Mouse (Mus musculus): ENCODE measurements at regions not wholly inside any gene's neighbourhood (a gene's known extent, or its start where the extent isn't known, plus 50 kb on each side); places are given as distances from the start of the nearest gene placed in this dataset.

DNA sequence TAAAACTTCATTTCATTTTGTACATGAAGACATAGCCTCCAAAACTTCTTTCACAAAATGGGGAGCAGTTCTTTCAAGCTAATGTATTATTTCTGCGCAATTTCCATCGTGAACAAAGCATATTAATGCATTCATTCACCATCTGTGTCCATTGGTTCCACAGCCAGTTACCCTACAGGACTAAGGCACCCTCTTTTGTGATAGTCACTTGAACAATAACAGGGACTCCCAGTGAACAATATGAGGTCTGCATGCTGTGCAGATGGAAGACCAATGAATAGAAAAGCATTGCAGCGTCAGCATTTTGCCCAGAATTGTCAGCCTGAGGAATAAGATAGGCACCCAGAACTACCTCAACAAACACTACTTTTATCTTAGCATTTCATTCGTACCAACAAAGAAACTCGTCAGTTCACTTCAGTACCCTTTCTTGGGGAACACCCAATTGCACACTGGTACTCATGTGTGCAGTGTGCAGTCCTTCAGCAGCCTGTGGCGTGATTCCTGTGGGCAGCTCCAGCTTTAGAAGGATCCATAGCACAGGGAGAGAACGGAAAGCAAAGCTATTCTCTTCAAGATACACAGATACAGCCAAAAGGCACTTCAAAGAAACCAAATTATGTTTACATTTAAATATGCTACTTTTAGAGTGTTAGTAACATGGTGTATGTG, 476.2 kb upstream of the Nr3c2 start:
- Histone ChIP-seq H3K36me3 (no peaks in the 10 kb centered on the region), H3K27ac (replicated peaks) (no peak overlapping the region), H3K4me3 (no peak overlapping the region), H3K9ac (no peak overlapping the region), H3K27me3 (no peaks in the 10 kb centered on the region), H3K4me2 (no peak overlapping the region), H3K9me3 (no peaks in the 10 kb centered on the region), H3K4me1 (replicated peaks) (no peaks in the 10 kb centered on the region)
- 49% methylated on average over 7 of the region's 7 CpGs for WGBS
- no peak for ATAC-seq (ENCODE audit: low FRiP score, low read depth)

DNA sequence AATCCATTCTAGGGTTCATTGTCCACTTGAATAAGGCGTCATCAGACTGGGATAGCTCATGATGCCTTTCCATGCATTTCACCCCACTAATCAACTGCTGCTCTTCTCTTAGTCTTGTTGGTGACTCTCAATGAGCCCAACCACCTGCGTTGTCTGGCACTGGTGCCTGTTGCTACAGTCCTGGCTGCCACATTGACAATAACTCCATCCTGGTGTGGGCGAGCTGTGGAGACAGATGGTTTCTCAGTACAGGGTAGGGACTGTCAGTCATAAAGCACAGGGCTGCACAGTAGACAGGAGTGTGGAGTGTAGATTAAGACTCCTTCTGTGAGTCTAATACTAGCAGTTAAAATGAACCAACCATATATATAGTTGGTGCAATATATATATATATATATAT, 469.4 kb upstream of the Nr3c2 start:
- H3K27me3 ChIP-seq, result no peaks in the 10 kb centered on the region
- no peaks in the 10 kb centered on the region for H3K9me3 ChIP-seq
- H3K4me2 ChIP-seq, result no peak overlapping the region
- no peak overlapping the region for H3K4me3 ChIP-seq
- ATAC-seq (ENCODE audit: low FRiP score, low read depth), result no peak
- H3K36me3 ChIP-seq, result no peaks in the 10 kb centered on the region
- H3K27ac ChIP-seq (replicated peaks), result no peak overlapping the region
- H3K9ac ChIP-seq, result no peak overlapping the region
- 89% methylated on average over 3 of the region's 3 CpGs for WGBS
- no peaks in the 10 kb centered on the region for H3K4me1 ChIP-seq (replicated peaks)

DNA sequence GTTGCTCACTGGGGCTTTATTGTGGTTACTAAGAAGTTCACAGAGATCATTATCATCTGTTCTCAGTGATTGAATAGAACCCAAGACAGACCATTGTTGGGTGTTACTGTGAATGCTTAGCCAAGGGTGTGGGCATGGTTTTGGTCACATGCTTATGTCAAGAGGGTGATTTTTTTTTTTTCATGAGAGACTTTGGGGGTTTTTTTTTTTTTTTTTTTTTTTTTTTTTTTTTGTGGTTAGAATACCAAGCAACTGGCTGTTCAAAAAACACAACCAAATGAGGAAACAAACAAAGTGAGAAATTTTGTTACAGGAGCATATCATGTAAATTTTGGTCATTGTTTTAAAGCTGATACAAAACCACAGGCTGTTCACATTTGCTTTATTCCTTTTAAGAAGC, 466.4 kb upstream of the Nr3c2 start:
- no peak for ATAC-seq (ENCODE audit: low FRiP score, low read depth)
- no peak overlapping the region for H3K9ac ChIP-seq

DNA sequence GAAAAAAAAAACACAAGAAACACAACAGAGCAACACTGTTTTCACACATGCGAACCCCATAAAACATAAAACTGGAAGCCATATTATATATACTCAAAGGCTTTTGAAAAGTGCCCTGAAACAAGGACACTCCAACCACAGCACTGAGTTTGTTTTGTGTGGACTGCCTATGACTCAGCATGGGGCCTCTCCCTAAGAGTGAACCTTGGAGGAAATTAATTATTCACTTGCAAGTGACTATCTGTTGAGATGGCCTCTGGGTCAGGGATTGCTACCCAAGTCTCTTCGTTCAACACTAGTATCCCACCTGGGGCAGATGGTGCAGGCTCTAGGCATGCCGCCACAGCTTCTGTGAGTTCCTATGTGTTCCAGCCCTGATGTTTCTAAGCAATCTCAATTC, 461.3 kb upstream of the Nr3c2 start:
- Histone ChIP-seq H3K4me1 (replicated peaks) (no peaks in the 10 kb centered on the region), H3K27me3 (no peaks in the 10 kb centered on the region), H3K9me3 (no peaks in the 10 kb centered on the region), H3K4me3 (no peak overlapping the region), H3K9ac (no peak overlapping the region), H3K27ac (replicated peaks) (no peak overlapping the region), H3K36me3 (no peaks in the 10 kb centered on the region), H3K4me2 (no peak overlapping the region)
- no peak for ATAC-seq (ENCODE audit: low FRiP score, low read depth)
- 87% methylated on average over 3 of the region's 3 CpGs for WGBS

More for the DNA sequence above, 466.4 kb upstream of the Nr3c2 start:
- no peaks in the 10 kb centered on the region for H3K36me3 ChIP-seq
- no peaks in the 10 kb centered on the region for H3K27me3 ChIP-seq
- H3K4me3 ChIP-seq, result no peak overlapping the region
- H3K4me2 ChIP-seq, result no peak overlapping the region
- no peaks in the 10 kb centered on the region for H3K9me3 ChIP-seq
- H3K27ac ChIP-seq (replicated peaks), result no peak overlapping the region
- H3K4me1 ChIP-seq (replicated peaks), result no peaks in the 10 kb centered on the region

DNA sequence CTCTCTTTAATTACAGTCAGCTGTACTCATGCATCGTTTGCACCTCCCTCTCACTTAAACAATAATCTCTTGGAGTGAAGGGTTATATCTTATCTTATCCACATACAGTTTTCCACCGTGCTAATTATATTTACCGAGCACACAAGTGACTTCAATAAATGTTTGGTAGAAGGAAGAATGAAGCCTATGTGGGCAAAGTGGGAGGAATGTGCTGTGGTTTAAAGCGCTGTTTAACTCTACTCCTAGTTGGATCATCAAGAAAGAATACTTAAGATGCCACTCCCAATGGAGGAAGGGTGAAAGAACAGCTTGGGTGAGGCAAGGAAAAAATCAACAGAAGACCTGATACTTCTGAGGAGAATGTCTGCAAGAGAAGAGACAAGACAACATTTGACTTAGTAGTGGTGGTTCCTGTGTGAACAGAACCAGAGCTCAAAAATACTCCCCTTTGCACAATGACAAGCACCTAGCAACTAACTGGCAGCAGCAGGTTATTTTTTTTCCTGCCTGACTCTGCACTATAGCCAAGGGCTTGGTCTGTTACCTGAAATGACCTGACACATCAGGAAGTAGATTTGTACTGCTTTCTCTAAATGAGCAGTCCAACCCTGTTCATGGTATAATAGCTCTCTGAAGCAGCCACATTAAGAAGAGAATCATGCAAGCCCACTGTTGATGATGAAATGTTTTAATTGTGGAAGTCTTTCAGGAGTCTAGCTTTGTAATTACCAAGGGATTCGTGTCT, 424.6 kb upstream of the Nr3c2 start:
- no peaks in the 10 kb centered on the region for H3K9me3 ChIP-seq
- H3K36me3 ChIP-seq, result no peaks in the 10 kb centered on the region
- H3K4me3 ChIP-seq, result no peak overlapping the region
- H3K27ac ChIP-seq (replicated peaks), result no peak overlapping the region
- H3K4me1 ChIP-seq (replicated peaks), result no peaks in the 10 kb centered on the region
- H3K9ac ChIP-seq, result no peak overlapping the region
- ATAC-seq (ENCODE audit: low FRiP score, low read depth), result no peak
- H3K27me3 ChIP-seq, result no peaks in the 10 kb centered on the region
- H3K4me2 ChIP-seq, result no peak overlapping the region
- 84% methylated on average over 5 of the region's 5 CpGs for WGBS

DNA sequence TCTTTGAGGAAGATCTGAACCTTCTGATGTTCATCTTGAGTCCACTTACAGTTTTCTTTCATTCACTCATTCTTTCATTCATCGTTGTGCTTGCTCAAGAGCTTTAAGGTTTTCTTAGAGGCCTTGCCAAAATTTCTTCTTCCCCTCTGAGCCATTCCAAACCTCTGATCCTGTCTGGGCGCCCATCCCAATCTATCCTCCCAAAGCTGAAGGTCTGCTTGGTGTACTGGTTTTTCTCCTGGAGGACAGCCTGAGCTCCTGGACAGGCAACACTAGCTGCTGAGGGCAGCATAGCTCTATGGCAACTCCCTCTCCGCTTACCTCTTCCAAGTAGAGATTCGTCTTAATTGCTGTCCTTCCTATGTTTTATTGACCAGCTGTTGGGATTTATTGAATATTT, 420.3 kb upstream of the Nr3c2 start:
- no peaks in the 10 kb centered on the region for H3K27me3 ChIP-seq
- H3K4me3 ChIP-seq, result no peak overlapping the region
- no peak overlapping the region for H3K27ac ChIP-seq (replicated peaks)
- H3K4me1 ChIP-seq (replicated peaks), result no peaks in the 10 kb centered on the region
- H3K36me3 ChIP-seq, result no peaks in the 10 kb centered on the region
- H3K4me2 ChIP-seq, result no peak overlapping the region
- ATAC-seq (ENCODE audit: low FRiP score, low read depth), result no peak
- WGBS, result 94% methylated on average over 4 of the region's 4 CpGs
- no peak overlapping the region for H3K9ac ChIP-seq
- no peaks in the 10 kb centered on the region for H3K9me3 ChIP-seq

DNA sequence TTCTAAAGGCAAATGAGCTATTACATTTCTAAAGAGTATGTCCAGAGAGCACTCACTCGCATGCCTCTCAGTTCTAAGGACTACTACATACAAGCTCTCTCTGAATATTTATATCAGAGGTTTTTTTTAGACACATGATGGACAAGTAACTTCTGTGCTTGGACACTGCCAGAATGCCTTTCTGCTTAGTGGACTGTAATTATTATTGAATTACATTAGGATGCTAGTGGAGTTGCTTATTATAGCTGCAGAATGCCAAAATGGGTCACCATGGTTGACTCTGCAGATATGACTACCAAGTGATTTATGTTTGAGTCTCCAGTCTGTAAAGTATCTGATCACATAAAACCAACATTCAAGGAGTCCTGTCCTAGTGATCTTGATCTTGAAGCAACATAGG, 395.6 kb upstream of the Nr3c2 start:
- H3K9ac ChIP-seq, result no peak overlapping the region
- no peak overlapping the region for H3K27ac ChIP-seq (replicated peaks)
- H3K4me3 ChIP-seq, result no peak overlapping the region
- H3K36me3 ChIP-seq, result no peaks in the 10 kb centered on the region
- no peaks in the 10 kb centered on the region for H3K4me1 ChIP-seq (replicated peaks)
- 91% methylated on average over 1 of the region's 1 CpGs for WGBS
- H3K4me2 ChIP-seq, result no peak overlapping the region
- H3K9me3 ChIP-seq, result no peaks in the 10 kb centered on the region
- no peaks in the 10 kb centered on the region for H3K27me3 ChIP-seq
- ATAC-seq (ENCODE audit: low FRiP score, low read depth), result no peak

DNA sequence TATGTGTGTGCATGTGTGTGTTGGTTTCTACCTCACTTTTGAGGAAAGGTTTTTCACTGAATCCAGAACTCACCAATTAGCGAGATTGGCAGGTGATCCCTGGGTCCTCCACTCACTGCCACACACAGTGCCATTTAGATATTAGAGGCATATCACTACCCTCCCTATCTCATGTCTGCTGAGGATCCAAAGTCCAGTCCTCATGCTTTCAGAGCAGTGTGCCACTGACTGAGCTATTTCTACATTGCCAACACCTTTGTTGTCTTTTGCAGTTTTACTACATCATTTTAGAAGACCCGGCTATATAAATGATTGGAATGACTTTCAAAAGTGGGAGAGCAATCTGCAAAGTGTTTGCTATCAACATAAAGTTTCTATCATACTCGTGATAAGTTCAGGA, 392.0 kb upstream of the Nr3c2 start:
- Histone ChIP-seq H3K27me3 (no peaks in the 10 kb centered on the region), H3K36me3 (no peaks in the 10 kb centered on the region), H3K4me3 (no peak overlapping the region), H3K9ac (no peak overlapping the region), H3K27ac (replicated peaks) (no peak overlapping the region), H3K4me1 (replicated peaks) (no peaks in the 10 kb centered on the region), H3K9me3 (no peaks in the 10 kb centered on the region), H3K4me2 (no peak overlapping the region)
- WGBS, result 93% methylated on average over 3 of the region's 3 CpGs
- ATAC-seq (ENCODE audit: low FRiP score, low read depth), result no peak

DNA sequence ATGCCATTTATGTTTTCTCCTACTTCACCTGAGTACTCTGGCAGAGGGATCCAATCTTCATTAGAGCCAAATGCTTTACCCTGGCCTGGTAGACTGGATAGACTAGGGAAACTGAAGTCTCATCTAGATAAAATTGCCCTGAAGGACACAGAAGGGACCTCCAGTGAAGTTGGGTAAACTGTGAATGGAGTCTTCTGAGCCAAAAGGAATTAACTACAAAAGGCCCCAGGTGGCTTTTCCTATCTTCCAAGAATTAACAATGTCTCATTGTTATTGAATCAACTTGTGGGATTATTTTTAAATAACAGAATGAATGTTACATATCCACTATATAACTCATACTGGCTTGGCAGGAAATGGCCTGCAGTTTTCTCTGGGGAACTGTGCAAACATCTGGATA, 390.0 kb upstream of the Nr3c2 start:
- Histone ChIP-seq H3K4me2 (no peak overlapping the region), H3K36me3 (no peaks in the 10 kb centered on the region), H3K9me3 (no peaks in the 10 kb centered on the region), H3K4me3 (no peak overlapping the region), H3K4me1 (replicated peaks) (no peaks in the 10 kb centered on the region), H3K9ac (no peak overlapping the region), H3K27ac (replicated peaks) (no peak overlapping the region), H3K27me3 (no peaks in the 10 kb centered on the region)
- no peak for ATAC-seq (ENCODE audit: low FRiP score, low read depth)

DNA sequence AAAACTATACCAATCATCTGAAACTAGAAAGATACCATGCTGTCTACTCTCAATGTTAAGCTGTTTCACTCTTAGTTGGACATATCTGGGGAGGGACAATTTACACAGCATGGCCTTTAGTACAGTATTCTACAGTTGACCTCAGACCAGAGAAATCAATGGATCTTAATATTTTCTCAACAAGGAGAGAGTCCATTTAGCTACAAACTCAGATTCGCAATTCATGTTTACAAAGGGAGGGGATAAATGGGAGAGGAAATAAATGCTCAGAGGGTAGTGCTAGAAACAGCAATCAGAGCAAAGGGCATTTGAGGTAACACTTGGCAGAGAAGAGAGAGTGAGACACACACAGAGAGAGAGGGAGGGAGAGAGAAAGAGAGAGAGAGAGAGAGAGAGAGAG, 385.1 kb upstream of the Nr3c2 start:
- Histone ChIP-seq H3K4me2 (no peak overlapping the region), H3K36me3 (no peaks in the 10 kb centered on the region), H3K27me3 (no peaks in the 10 kb centered on the region), H3K9ac (no peak overlapping the region), H3K4me3 (no peak overlapping the region), H3K4me1 (replicated peaks) (no peaks in the 10 kb centered on the region), H3K27ac (replicated peaks) (no peak overlapping the region), H3K9me3 (no peaks in the 10 kb centered on the region)
- 82% methylated on average over 1 of the region's 1 CpGs for WGBS
- ATAC-seq (ENCODE audit: low FRiP score, low read depth), result no peak

DNA sequence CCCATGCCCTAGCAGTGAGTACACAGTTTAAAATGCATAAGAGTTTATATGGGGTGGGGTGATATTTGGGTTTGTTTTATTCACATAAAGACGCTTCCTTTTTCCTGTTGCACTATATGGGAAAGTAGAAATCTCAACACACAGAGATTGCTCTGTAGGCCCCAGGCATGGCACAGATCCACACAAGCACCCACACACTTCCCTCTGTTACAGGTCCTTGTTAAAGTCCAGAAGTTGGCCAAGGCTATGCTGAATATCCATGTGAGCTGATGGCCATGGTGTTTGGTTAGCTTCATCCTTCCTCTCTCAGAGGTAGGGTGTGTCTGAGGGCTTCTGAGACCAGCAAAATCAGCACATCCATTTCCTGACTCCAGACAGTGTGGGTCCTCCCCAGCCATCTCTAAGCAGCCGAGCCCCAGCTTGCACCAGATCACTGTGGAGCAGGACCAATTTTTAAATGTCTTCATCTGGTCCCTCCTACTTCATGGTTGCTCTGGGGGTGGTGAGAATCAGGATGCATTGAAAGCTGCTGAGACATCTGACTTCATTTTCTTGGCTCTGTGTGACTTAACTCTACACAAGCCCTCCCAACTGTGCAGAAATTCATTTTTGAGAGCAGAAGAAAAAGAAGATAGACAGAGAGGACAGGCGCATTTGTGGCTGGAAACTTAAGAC, 360.3 kb upstream of the Nr3c2 start:
- H3K27ac ChIP-seq (replicated peaks), result no peak overlapping the region
- no peaks in the 10 kb centered on the region for H3K4me1 ChIP-seq (replicated peaks)
- no peak overlapping the region for H3K4me2 ChIP-seq
- ATAC-seq (ENCODE audit: low FRiP score, low read depth), result no peak
- H3K9me3 ChIP-seq, result no peaks in the 10 kb centered on the region
- H3K36me3 ChIP-seq, result no peaks in the 10 kb centered on the region
- no peaks in the 10 kb centered on the region for H3K27me3 ChIP-seq
- H3K4me3 ChIP-seq, result no peak overlapping the region
- WGBS, result 89% methylated on average over 3 of the region's 3 CpGs
- no peak overlapping the region for H3K9ac ChIP-seq

DNA sequence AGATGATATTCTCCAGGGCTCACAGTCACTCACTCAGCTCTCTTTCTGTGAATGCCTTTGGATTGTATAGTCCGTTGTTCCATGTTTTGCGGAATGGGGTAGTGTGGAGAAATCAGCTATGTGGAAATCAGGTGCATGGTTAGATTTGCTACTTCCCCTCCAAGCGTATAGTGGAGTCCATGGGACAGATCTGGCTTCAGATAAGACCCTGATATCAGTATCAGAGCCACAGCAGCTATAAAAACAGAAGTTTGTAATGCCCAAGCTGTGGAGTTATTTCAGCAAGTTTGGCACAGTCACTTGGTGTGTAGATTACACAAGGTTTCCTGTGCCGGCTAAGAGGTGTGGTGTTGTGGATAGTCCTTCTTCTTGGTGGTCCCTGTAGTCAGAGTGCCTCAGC, 359.6 kb upstream of the Nr3c2 start:
- H3K4me3 ChIP-seq, result no peak overlapping the region
- no peaks in the 10 kb centered on the region for H3K4me1 ChIP-seq (replicated peaks)
- no peaks in the 10 kb centered on the region for H3K9me3 ChIP-seq
- no peaks in the 10 kb centered on the region for H3K36me3 ChIP-seq
- H3K27me3 ChIP-seq, result no peaks in the 10 kb centered on the region
- ATAC-seq (ENCODE audit: low FRiP score, low read depth), result no peak
- WGBS, result 88% methylated on average over 4 of the region's 4 CpGs
- H3K27ac ChIP-seq (replicated peaks), result no peak overlapping the region
- no peak overlapping the region for H3K4me2 ChIP-seq
- H3K9ac ChIP-seq, result no peak overlapping the region
